8 mouse cellular contexts compared by ENCODE assay signal in genomic region chr13:42102980-42103379, GRCm38 (mm10). TPM values are rescaled to one million over a fixed set of nuclear protein-coding genes. Genes with fewer than 3 reads are reported as not detected.
DNase-seq lines count a peak whose midpoint lies in the region; TF ChIP-seq lines count a peak whose summit lies in the region.

No protein-coding gene starts in this region.

- H3K4me3 ChIP-seq in gastrocnemius, adult 2 months, result peak overlapping the region; percentile 63

- H3K27ac ChIP-seq in gastrocnemius, adult 2 months, result peak overlapping the region; percentile 65

- peak; percentile 25 for DNase-seq in R1 (ENCODE audit: low read depth, low spot score)
- DNase-seq in cerebellum, postnatal 4 days (ENCODE audit: low spot score in 2 of 2), result peak; percentile 43 to 57
- peak; percentile 83 for DNase-seq in gastrocnemius, adult 2 months
- DNase-seq in hindlimb bud, embryonic 11.5 days (ENCODE audit: extremely low spot score, low read depth, low spot score), result peak; percentile 30
- peak; percentile 67 to 83 for DNase-seq in left cerebral cortex, adult 18-20 months (ENCODE audit: low spot score in 2 of 2)
- peak; percentile 88 for DNase-seq in lung, postnatal 36 days
- DNase-seq in retina, embryonic 14.5 days (ENCODE audit: low spot score), result peak; percentile 87
- peak; percentile 56 for DNase-seq in urinary bladder, postnatal 14 days (ENCODE audit: low spot score)

- no peak for TF ChIP-seq CTCF in gastrocnemius, adult 2 months (IDR thresholded peaks at IDR 0.05)

- intact Hi-C loops in gastrocnemius, adult 2 months (cut with DNase I), result loop anchor here (5.0 kb wide), 1 partner anchor 51 kb away; the partner anchor contains the start of gene Hivep1

RNA-seq across cellular contexts. Expression of gene Hivep1, which starts 51.2 kb away (rescaled TPM):
- total RNA-seq in gastrocnemius, adult 2 months (2021), result 10 to 100 TPM; 15.6 to 20.5 TPM
- 10 to 100 TPM; 69.0 to 78.6 TPM for total RNA-seq in left cerebral cortex, adult 18-20 months (2021)

Comparison
In these comparisons a context has a peak if more than half of its experiments do, and no peak if none do; other contexts are left out.
1. Peak in every context shown above with its lines: DNase-seq, H3K4me3 ChIP-seq and H3K27ac ChIP-seq.
2. DNase-seq: peak in every context shown above with its lines; median percentile 88 in lung, postnatal 36 days; 87 in retina, embryonic 14.5 days; 83 in gastrocnemius, adult 2 months; 75 in left cerebral cortex, adult 18-20 months; 56 in urinary bladder, postnatal 14 days; 50 in cerebellum, postnatal 4 days; 30 in hindlimb bud, embryonic 11.5 days; 25 in R1.